Mouse (Mus musculus) embryo, embryonic 11.5 days (tissue): ENCODE measurements around the gene Clcn5.

ENCODE experiments used
- DNase-seq: peaks from one replicate; pipeline ENCODE4 v3.0.0-alpha.2; 2012; ENCODE audit warnings: low read depth, low spot score

The Clcn5 gene

DNA sequence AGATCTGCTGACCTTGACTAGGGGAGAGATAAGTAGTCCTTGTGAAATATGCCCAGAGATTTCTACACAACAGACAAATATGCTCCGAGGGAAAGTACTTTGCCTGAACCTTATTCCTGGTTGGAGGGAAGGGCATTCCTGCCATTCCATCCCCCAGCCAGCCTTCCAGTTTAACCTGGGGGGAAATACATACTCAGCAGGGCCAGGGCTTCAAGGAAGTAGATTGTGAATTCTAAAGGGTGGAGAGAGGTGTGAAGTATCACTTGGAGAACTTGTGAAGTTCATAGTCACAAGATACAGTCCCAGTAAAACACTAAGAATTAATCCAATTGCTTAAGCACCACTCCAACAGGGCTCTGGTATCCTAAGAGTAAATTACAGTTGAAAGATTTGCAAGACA is 121.3 kb downstream of the Clcn5 start:
- DNase-seq: no peak

DNA sequence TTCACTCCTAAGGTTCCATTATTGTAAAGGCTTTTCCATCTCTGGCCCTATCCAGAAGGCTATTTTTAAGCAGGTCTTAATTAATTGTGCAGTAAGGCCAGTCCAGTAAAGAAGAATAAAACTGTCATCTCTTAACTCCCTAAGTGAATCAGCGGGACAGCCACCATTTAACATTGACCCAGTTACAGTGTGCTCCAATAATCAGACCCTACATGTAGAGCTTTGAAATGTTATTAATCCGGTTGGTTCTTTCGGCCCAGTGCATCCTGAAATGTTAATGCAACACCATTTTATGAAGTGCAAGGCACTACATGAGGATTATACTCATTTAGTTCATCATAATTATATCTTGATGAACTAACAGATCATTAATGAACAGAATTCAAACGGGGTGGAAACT is 128.3 kb downstream of the Clcn5 start:
- no peak for DNase-seq

DNA sequence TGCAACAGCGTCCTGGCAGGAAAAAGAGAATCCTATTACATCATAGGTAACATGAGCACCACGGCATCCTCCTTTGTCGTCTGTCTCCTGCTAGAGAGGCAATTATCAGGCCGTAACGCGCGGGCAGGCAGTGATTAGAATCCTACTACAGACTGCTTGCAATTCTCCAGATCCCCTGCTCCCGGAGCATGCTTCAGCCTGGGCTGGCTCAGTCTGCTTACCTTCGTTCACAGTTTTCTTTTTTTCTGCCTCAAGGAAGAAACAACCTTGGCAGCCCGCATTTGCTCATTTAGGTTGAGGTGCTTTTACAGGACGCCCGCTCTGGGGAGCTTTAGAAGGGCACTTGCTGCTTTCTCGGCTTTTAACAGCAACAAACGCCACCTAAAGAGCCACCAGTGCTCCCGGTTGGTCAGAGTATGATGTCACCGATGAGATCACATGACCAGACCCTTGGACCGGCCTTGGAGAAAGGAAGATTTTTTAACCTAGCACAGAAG is 130.8 kb downstream of the Clcn5 start:
- peak; percentile 43 for DNase-seq

DNA sequence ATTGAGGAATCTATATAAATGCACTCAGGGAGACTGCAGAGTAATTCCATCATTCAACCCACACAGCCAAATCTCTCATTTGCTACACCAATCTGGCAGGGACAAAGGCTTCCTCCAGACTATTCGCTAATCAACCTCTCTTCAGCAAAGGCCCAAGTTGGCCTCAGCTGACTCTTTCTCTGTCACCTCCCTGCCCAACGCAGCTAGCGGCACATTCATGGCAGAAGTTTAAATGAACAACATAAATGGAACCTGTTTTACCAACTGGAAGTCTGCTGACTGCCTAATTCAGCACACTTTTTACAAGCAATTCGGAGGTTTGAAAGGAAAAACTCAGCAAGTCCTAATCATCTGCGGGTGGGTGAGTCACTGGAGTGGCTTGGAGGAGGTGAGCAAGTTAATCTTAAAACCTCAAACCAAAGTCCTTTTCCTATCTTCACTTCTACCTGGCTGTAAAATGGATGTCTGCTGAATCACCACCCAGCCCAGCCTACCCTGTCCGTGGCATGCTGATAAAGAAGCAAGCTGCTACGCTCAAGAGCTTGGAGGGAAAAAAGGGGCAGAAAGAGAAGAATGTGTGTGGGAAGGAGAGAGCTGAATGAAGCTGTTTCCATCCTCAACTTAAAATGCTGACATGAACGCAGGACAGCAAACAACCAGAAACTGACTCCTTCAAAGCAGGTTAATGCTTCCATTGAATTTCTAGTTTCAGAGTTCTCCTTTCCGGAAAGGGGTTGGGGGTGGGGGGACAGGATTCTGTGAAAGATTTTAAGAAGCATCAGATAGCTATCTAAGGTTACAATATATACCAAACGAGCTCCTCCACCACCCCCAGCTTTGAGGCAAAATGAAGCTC is 131.5 kb downstream of the Clcn5 start:
- no peak for DNase-seq

DNA sequence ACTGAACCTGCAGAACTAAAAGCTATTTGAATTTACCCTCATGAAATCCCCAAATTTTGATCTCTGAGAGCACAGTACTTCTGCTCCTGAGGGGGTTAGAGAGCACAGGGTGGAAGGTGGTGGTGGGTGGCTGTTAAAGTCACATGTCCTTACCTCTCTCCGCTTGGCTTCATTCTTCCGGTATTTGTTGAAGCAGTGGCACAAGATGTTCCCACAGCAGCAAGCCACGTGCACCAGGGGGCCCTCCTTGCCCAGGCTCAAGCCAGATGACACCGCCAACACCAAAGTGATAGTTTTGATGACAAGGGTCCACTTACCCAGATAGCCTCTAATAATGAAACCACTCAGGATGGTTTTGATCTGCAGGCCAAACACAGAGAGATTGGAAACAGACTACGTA is 149.0 kb downstream of the Clcn5 start:
- no peak for DNase-seq

DNA sequence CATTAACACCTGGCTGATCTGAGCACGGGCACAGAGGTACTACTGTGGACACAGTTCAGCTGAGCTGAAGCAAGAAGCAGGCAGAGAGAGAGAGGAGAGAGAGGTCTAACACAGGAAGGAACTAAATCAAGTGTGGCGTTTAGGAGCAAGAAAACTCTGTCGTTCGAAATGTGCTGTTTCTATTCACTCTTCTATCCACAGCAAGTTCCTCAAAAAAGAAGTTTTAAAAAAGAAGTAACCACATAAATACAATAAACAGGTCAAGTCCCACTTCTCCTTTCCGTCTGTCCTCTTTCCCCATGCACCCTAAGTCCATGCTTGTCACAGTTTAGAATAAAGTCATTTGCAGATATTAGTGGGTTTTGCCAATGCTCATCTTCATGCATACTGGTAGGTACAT is 150.4 kb downstream of the Clcn5 start:
- no peak for DNase-seq

DNA sequence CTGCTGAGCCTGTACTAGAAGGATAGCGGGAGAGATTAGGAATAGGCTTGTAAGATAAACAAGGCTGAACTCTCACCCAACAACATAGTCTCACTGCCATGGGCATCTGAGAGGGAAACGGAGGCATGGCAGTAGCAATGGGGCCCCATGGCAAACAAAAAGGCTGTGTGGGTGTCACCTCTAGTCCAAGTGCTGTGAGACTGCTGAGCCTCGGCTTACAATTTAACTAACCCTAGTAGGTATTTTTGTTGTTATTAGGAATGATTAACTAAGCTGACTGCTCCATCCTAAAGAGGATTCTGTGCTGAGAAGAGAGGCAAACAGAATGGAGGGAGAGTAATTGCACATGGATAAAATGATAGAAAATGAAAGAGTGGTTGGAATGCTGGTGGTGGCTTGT is 161.2 kb downstream of the Clcn5 start:
- no peak for DNase-seq

DNA sequence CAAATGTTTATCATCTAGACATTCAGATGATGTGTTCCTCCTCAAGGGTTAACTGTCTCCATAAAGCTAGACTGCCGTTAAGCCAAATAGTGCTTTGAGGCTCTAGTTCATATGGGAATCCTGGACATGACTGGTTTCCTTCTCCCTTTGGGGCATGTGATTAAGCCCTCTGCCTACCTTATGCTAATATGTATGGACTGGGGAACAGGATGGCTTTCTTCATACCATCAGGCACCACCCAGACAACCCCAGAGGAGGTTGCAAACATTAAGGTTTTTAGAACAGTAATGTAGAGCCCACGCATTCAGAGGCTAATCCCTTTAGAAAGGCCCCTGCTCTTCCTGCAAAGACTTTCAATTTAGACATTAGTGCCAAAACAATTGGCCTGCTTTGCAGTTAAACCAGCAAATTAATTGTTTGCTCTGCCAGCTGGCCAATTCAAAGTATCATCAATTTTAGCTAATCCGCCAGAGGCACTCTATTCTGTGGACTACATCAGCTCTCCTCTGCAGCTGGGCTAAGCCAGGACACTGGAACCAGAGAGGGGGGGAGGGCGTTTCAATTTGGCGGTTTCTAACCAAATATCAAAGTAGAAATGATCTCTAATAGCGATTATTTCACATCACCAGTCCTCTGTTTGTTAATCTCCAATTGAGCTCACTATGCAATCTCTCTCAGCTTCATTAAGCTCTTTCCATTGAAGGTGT is 163.0 kb downstream of the Clcn5 start:
- no peak for DNase-seq

DNA sequence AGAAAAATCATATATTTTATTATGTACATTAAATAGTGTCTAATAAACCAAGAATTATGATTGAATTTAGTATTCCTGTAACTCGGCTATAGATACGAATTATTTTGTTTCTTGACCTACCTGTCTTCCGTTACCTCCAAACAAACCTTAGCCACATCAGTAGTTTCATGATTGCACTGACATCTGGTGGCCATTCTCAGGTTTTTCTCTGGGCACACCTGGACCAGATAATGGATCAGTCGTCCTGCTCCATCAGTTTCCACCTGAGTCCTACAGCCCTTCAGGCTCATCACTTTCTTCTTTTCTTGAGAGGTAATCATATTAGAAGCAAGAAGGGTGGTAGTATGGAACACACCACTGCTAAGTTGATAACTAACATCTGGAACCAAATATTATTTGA is 169.0 kb downstream of the Clcn5 start:
- no peak for DNase-seq

DNA sequence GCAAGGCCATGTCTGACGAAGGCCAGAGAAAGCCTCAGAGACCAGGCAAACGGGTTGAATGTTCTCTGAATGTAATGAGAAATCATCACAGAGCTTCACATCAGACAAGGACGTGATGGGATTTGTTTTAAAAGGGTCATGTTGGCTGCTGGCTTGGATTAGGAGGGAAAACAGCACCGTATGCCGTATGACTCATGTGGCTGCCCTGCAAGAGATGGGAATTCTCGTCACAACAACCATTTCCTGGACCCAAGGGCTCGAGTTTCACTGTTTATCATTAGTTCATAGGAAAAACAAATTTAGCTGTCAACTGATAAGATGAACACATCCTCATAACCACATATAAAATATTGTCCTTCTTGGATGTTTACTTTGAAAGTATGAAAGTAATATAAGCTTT is 173.0 kb downstream of the Clcn5 start:
- DNase-seq: no peak

DNA sequence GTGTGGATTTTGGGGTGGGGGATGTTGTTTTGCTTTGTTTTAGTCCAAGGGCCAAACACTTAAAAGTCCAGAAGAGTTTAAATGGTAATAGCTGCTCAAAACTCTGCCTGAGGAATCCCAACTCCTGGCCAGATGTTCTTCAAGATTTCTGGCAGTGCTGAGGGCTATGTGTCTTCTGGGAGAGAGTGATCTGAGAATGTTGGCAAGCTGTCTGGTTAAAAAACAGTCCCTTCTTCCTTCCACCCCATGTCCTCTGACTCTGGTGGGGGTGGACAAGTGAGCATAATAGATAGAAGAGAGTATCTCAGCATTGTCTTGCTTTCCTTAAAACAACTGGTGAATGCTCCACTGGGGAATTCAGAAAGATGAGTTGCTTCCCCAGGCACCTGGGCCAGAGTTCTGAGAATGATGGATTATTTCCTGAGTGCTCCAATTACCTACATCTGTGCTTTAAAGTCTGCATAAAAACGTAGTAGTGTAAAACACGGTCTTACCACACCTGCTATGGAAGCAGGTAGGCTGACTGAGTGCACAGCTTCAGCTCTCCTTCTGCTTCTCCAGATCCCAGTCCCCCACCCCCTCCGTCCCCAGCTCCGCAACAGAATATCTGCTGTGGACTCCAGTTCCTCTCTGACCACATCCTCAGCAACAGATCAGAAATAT is 197.4 kb downstream of the Clcn5 start:
- DNase-seq: no peak

DNA sequence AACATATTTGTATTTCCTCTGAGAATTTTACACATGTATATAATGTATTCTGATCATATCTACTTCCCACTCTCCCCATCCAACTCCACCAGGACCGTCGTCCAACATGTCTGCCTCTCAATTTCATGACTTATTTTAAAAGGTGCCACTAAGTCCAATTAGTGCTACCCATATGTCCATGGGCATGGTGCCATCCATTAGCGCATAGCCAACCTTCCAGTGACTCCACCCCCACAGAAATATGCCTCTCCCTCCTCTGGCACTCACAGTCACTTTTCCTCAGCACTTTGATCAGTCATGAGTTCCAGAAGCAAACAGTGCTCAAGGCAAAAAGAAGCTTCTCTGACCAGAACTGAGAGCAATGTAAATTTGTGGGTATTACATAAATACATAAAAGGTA is 204.3 kb downstream of the Clcn5 start:
- DNase-seq: no peak
